Mouse (Mus musculus) adrenal gland, adult 8-10 months (tissue): ENCODE data around the gene Kcnma1. TPM values are rescaled to one million over a fixed set of nuclear protein-coding genes. Genes with fewer than 3 reads are reported as not detected.

Experiments
- DNase-seq: peaks from one replicate; pipeline ENCODE4 v3.0.0; 2022
- total RNA-seq, 4 experiments: library from RNA; stranded (reverse); gene quantifications; 2 replicates each; pipeline ENCODE4 v1.2.4; 2022

Gene Kcnma1
- total RNA-seq, 4 experiments from 2014 or later: 66.1 to 162 (median 106) TPM

- no peak for DNase-seq
Observed at GRCm38 (mm10) chr14:23772685-23773084, 241.6 kb downstream of the Kcnma1 start.

GRCm38 (mm10) chr14:23771794-23772193 is 242.5 kb downstream of the Kcnma1 start:
- no peak for DNase-seq

GRCm38 (mm10) chr14:23762471-23762870 is 251.8 kb downstream of the Kcnma1 start:
- DNase-seq: no peak

- no peak for DNase-seq
Observed at GRCm38 (mm10) chr14:23759626-23760025, 254.7 kb downstream of the Kcnma1 start.

GRCm38 (mm10) chr14:23758421-23758820 is 255.9 kb downstream of the Kcnma1 start:
- no peak for DNase-seq

GRCm38 (mm10) chr14:23748011-23748410 is 266.3 kb downstream of the Kcnma1 start:
- no peak for DNase-seq

- no peak for DNase-seq
Observed at GRCm38 (mm10) chr14:23746976-23747375, 267.3 kb downstream of the Kcnma1 start.

GRCm38 (mm10) chr14:23741531-23741930 is 272.8 kb downstream of the Kcnma1 start:
- DNase-seq: peak; percentile 28

GRCm38 (mm10) chr14:23734200-23734599 is 280.1 kb downstream of the Kcnma1 start:
- no peak for DNase-seq

GRCm38 (mm10) chr14:23729377-23729776 is 284.9 kb downstream of the Kcnma1 start:
- no peak for DNase-seq

GRCm38 (mm10) chr14:23723701-23724430 is 290.4 kb downstream of the Kcnma1 start:
- no peak for DNase-seq

GRCm38 (mm10) chr14:23719246-23719645 is 295.0 kb downstream of the Kcnma1 start:
- DNase-seq: no peak

GRCm38 (mm10) chr14:23718667-23719066 is 295.6 kb downstream of the Kcnma1 start:
- no peak for DNase-seq

GRCm38 (mm10) chr14:23714396-23715131 is 299.7 kb downstream of the Kcnma1 start:
- DNase-seq: no peak

GRCm38 (mm10) chr14:23712891-23713290 is 301.4 kb downstream of the Kcnma1 start:
- DNase-seq: no peak

GRCm38 (mm10) chr14:23710954-23711353 is 303.3 kb downstream of the Kcnma1 start:
- DNase-seq: no peak

GRCm38 (mm10) chr14:23706837-23707236 is 307.5 kb downstream of the Kcnma1 start:
- DNase-seq: no peak

GRCm38 (mm10) chr14:23705647-23706046 is 308.6 kb downstream of the Kcnma1 start:
- no peak for DNase-seq

GRCm38 (mm10) chr14:23704303-23704702 is 310.0 kb downstream of the Kcnma1 start:
- no peak for DNase-seq

GRCm38 (mm10) chr14:23696341-23696740 is 317.9 kb downstream of the Kcnma1 start:
- no peak for DNase-seq

- DNase-seq: no peak
Observed at GRCm38 (mm10) chr14:23689681-23690080, 324.6 kb downstream of the Kcnma1 start.

GRCm38 (mm10) chr14:23688513-23688912 is 325.8 kb downstream of the Kcnma1 start:
- no peak for DNase-seq

GRCm38 (mm10) chr14:23684463-23685066 is 329.7 kb downstream of the Kcnma1 start:
- DNase-seq: no peak
